Mouse (Mus musculus) heart, adult 2 months (tissue): ENCODE measurements around the gene Fbxl13.

Experiments used
- EP300 ChIP-seq: fragments of 200-500 bp; IDR thresholded peaks from 2 replicates; pipeline ENCODE4 v1.6.1; 2011; ENCODE audit warnings: low read depth, low read length, control low read depth; ENCODE audit not compliant: insufficient read depth
- POLR2A ChIP-seq: fragments of 200-500 bp; IDR thresholded peaks from 2 replicates; pipeline ENCODE4 v1.6.1; 2011; ENCODE audit warnings: mild to moderate bottlenecking, low read depth, low read length, control low read depth; ENCODE audit not compliant: insufficient read depth

DNA sequence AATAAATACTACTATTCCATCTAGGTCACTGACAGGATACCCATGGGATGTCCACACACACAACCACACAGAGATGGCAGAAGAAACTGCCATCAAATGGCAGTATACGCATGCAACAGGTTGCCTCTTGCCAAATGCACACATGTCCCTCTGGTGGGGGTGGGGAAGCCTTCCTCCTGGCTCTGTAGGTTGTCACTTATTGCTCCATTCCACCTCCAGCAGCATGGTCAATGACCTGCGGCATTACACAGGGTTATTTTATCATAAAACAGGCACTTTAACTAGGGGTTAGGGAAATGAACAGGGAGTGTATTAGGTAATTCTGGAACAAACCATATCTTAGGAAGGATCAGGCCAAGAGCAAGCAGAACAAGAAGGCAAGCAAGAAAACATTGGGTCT lies 23.9 kb upstream of the Fbxl13 start:
- TF ChIP-seq POLR2A = no peak
- TF ChIP-seq EP300 = no peak
